Mouse (Mus musculus): ENCODE measurements around the gene Bmp4.

The Bmp4 gene

GRCm38 (mm10) chr14:46390249-46390775 lies at the start of gene Bmp4:
Gene Bmp4, minus strand, starts transcription at chr14:46390669.
- DNase-seq = no peak

- DNase-seq = no peak
These were observed 49.1 kb upstream of the Bmp4 start for GRCm38 (mm10) chr14:46439461-46440048.

DNA sequence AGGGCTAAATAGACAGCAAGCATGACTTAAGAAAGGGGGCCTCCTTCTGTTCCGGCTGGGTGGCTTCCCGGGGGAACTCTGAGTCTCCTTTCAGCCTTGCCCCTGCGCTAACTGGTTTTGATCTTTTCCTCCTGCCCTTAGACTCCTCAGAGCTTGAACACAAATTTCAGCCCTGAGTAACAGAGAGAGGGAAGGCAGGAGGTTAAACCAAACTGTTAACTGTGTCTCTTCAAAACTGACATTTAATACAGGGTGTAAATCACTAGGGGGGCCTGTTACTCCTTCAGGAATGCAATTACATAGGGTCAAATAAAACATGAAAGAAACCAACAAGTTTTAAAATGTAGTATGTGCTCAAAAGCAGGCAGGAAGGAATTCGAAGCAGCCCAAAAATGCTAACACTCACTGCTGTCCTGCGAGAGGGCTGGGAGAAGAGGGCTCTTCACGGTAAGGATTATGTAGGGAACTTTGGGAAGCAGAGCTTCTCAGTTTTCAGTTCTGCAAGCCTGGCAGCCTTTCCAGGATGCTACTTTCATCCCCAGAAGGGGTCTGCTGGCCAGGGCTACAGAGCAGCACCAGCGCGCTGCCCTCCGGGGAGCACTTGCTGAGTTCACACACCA lies 46.1 kb upstream of the Bmp4 start:
- no peak for DNase-seq

DNA sequence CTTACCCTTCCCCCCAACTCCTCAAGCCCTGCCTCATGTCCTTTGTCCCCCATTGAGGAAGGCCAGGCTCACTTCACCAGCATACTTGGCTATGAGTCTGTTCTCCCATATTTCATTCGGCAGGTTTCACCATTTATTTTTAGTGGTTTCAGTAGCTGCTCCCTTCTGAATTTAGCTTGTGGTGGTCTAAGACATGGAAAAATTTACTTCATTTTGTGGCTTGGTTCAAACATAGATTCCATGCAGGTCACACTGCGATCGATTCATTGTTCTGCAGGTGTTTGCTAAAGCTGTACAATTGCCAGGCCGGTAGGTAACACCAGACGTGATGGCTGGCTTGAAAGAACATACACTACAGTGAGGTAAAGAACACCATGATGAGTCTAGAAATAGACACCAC lies 39.8 kb upstream of the Bmp4 start:
- no peak for DNase-seq

- DNase-seq = no peak
These were observed 36.8 kb upstream of the Bmp4 start for GRCm38 (mm10) chr14:46427251-46427650.

DNA sequence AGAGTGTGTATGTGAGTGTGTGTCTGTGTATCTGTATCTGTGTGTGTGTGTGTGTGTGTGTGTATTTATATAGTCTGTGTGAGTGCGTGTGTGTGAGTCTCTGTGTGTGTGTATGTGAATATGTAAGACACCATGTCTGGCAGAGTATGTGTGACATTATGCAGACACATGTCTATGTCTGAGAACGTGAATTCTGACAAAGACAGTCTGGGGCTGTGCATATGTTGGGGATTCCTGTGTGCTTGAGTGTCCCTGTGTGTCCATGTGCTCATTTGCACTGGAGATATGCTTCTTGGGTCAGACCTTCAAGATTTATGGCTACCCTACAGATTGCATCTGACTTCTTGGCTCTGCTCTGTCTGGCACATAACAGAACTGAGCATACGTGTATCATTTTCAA lies 31.4 kb upstream of the Bmp4 start:
- no peak for DNase-seq

DNA sequence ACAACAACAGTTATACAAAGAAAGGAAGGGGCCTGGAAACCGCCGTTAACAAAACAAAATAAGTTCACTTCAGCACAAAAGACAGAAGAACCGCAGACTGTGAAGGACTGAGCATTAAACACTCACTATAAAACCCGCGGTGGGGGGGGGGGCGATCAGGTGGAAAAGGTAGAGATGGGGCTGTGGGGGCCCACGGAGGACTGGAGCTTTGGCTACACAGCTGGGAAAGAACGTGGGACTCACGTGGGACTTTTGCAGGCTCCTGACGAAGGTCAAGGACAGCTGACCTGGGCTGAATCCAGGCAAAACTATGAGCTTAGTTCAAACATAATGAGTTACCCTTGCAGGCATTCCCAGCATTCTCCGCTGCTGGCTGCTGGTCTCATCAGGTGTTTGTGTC lies 28.8 kb upstream of the Bmp4 start:
- no peak for DNase-seq

DNA sequence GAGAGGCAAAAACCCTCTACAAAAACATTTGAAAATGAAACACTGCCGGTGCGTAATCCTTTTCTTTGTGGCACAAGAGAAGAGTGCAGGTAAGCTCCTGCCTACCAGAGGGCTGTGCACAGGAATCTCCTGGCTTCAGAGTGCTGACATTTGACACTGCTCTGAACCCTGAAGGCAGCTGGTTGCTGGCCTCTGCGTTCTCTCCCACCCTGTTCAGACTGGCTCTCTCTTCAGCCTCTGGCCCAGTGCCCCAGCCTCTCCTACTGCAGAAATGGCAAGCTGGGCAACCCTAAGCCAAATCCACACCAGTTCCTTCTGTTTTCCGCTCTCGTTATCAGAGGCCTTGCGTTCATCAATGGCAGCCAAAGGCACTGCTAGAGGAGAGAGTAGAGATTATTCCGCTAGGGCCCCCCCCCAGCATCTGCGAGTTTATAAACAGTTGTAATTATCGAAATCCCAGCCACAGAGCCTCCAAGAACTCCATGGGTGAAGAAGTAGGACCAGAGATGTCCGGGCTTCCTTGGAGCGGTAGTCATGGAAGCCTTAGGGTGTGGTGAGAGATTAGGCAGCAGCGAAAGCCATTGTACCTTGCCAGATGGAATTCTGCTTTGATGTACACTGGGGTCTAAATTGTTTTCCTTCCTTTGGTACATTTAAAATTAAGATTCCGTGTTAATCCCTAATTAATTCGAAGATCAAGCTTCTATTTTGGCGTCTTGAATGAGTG lies 28.1 kb upstream of the Bmp4 start:
- DNase-seq = no peak

GRCm38 (mm10) chr14:46412497-46413000 lies 22.1 kb upstream of the Bmp4 start:
- no peak for DNase-seq

DNA sequence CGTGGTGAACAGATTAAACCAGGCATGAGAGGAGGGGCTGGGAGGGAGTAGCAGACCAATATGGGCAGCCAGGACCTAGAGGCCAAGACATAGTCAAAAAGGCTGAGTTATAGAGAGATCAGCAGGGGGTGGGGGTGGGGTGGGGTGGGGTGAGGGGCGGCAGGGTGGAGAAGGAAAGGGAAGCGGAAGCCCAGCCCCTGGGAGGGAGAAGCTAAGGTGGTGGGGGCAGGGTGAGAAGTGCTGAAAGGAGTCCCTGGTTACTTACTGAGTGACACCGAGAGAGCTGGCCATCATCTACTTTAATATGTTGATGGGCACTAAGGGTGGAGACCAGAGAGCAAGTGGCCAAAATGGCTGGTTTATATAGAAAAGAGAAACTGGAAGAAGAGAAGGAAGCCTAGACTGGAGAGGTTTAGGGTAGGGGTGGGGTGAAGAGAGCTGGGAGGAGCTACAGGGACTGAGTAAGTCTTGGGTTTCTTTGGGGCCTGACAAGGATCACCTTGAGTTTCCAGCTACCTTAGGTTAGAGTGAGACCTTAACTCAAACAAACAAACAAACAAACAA lies 20.2 kb upstream of the Bmp4 start:
- no peak for DNase-seq

DNA sequence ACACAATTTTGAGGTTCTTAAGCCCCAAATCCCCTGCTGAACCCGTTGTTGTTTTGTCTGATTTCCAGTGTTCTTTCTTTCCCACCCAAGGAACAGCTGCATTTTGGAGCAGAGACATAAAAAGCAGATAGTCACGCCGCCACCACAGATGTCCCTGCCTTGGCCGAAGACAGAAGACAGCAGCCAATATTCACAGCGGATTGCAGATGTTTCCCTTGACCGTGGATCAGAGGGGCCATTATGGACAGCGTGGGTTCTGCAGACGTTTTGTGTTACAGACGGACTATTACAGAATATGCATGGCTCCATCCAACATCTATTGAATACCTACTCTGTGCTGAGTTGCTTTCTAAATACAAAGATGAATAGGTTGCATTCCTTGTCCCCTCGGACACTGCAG lies 18.5 kb upstream of the Bmp4 start:
- DNase-seq = no peak

GRCm38 (mm10) chr14:46408319-46408718 lies 17.9 kb upstream of the Bmp4 start:
- no peak for DNase-seq

DNA sequence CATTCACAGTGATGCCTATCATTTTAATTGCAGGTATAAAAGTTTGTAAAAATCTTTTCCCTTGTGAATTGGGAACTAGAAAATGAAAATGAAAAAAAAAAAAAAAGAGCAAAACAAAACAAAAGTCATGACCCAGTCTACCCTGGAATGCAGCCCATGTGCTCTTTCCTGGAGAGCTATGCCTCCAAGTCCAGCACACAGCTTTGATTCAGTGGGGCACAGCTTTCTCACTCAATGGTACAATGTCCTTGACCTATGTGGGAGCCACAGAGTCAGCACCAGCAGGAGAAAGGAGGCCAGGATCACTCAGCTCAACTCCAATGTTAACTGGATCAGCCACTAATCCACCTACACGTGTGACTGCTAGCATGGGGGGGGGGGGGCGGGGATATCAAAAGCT lies 9.5 kb upstream of the Bmp4 start:
- DNase-seq = no peak

GRCm38 (mm10) chr14:46398091-46398695 lies 7.7 kb upstream of the Bmp4 start:
- DNase-seq = no peak

DNA sequence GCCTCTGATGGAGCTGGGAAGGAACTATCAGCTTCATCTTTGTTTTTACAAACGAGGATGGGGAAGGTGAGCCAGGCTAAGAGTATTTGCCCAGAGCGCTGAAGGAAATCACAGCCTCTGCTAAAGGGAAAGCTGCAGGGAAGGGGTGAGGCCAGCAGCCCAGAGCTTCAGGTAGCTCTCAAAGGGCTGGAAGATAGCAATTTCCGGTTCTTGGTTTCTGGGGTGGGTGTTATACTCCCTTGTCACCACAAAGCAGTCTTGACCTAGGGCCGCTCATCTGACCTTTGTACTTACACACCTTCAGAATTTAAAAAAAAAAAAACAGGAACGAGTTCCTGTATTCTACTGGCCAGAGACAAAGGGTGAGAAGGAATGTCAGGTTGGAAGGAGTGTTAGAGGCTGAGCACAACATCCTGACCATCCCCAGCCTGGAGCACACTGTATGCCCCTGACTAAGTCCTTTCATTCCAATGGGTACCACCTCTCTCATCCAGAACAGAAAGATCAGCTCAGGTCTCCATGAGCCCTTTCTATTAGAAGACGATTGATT lies 1.2 kb upstream of the Bmp4 start:
- DNase-seq = no peak

- DNase-seq = no peak
These were observed 826 bp downstream of the Bmp4 start for GRCm38 (mm10) chr14:46389438-46390248.

DNA sequence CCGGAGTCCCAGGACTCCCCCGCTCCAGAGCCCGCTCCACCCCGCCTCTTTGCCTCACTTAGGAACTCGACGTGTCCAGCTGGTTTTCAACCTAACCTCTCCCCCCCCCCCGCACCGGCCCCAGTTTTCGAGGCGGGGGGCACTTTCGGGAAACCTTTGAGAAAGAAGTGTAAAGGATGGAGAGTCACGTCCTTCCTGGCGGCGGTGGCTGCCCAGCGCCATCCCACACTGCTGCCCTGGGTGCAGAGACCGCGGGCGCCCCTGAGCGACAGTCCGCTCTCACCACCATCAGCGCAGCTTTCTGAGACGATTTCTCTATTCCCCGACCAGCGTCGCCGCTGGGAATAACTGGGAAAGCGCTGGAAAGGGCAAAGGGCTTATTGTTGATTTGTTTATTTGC lies 1.8 kb downstream of the Bmp4 start:
- no peak for DNase-seq

DNA sequence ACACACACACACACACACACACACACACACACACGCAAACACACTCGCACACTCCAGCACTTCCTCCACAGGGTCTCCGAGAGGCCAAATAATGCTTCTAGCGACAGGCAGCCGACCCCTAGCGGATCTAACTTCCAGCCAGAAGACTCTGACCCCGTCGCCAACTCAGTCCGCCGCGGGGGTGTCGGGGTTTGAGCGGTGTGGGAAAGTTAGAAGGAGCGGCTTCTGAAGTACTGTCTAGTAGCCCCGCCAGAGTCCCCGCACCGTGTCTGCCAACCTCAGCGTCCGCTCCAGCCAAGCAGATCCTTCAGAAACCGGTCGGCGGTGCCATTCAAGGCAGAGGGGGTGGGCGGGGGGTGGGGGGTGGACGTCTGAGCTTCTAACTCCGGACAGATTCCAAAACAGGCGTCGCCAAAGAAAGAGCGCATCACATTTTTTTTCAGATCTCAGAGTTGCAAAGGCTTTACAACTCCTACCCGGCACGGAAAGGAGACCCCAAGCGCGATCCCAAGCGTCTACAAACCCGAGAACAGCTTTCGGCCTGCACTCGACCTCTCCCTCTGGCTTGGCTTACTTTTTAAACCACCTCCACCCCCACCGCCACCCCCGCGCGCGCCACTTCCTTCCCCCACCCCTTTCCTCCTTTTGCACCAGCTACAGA lies 2.5 kb downstream of the Bmp4 start:
- no peak for DNase-seq

GRCm38 (mm10) chr14:46387357-46387671 lies 3.2 kb downstream of the Bmp4 start:
- DNase-seq = no peak

DNA sequence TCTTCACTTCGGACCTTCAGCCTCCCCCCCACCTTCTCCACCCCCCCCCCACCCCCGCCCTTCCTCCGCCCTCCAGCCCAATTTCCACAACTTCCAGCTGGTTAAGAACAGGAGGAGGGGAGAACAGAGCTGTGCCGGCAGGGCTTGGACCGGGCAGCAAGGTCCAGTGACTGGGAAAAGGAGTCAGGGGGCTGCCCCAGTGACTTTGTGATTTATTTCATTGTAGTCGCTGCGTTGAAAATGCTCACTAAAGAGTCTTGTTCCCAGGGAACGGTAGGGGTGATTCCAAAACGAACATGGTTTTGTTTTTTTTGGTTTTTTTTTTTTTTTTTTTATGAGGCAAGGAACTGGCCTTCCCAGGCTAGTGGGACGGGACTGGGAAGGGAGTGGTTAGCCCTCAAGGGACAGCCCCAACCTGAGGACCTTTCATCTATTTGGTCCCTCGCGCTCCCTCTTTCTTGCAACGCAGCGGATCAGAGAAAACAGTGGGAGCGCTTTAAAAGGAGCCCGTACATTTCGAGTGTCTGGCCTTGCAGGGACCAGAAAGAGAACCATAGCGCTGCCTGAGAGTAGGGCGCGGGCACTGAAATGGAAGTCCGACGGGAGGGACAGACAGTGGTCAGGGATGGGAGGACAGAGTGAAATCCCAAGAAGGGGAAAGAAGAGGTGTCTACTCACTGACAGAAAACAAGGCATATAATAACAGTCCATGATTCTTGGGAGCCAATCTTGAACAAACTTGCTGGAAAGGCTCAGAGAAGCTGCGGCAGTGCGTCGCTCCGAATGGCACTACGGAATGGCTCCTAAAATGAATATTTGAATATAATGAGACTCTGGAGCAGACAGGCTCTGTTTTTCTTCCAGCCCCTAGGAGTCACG lies 3.8 kb downstream of the Bmp4 start:
- no peak for DNase-seq
